8 mouse cellular contexts compared by ENCODE assay signal in the genomic region with DNA sequence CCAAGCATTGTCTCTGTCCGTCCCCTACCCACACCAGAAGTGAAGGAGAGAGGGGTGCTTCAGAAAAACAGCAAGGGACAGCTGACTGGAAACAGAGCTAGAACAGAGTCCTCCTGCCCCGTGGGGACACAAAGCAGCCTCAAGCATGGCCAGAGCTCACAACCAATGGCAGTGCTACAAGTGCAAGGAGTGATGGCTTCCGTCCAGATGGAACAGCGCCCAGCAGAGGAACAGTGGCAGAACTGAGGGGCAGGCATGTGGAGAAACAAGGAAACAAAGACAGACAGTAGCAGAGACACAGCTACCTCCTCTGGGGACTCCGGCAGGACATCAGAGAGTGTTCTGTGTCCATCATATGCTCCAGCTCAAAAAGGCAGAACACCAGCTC. TPM values are rescaled to one million over a fixed set of nuclear protein-coding genes. Genes with fewer than 3 reads are reported as not detected.
DNase-seq lines count a peak whose midpoint lies in the region; ATAC-seq and TF ChIP-seq lines count a peak whose summit lies in the region.

No protein-coding gene starts in this region.

- H3K27me3 ChIP-seq in hindbrain, embryonic 12.5 days = no peaks in the 10 kb centered on the region
- H3K27me3 ChIP-seq in midbrain, postnatal 0 days (ENCODE audit: insufficient read depth, low read length) = no peaks in the 10 kb centered on the region

- no peak for TF ChIP-seq CTCF in midbrain, postnatal 0 days (IDR thresholded peaks at IDR 0.05)

- 0 out of 2 replicates have a peak overlapping the region, but pooled peaks have one; percentile 23 for H3K9ac ChIP-seq in hindbrain, embryonic 12.5 days
- no peak overlapping the region for H3K9ac ChIP-seq in midbrain, postnatal 0 days (replicated peaks; ENCODE audit: low read length, poor library complexity, severe bottlenecking)

- H3K4me3 ChIP-seq in hindbrain, embryonic 12.5 days = no peak overlapping the region
- no peak overlapping the region for H3K4me3 ChIP-seq in midbrain, postnatal 0 days (ENCODE audit: low read depth, low read length)

- peaks cover 35% of the 10 kb centered on the region for H3K4me1 ChIP-seq in hindbrain, embryonic 12.5 days
- peaks cover 3% of the 10 kb centered on the region; the same call in 1 of the 2 replicates for H3K4me1 ChIP-seq in midbrain, postnatal 0 days (ENCODE audit: insufficient read depth, low read length)

- DNase-seq in Muller cell, postnatal 12 days (ENCODE audit: inconsistent ontology term) = peak; percentile 90
- peak; percentile 20 to 28 for DNase-seq in adrenal gland, postnatal 4 days (ENCODE audit: low spot score in 2 of 2)
- DNase-seq in frontal cortex, adult 2 months (ENCODE audit: extremely low spot score in 1 of 2, low spot score in 1 of 2) = peak; percentile 46 to 83
- peak; percentile 64 to 75 for DNase-seq in left cerebral cortex, adult 18-20 months (ENCODE audit: low spot score in 2 of 2)
- DNase-seq in midbrain, postnatal 0 days (ENCODE audit: low spot score) = peak; percentile 94
- DNase-seq in embryo, embryonic 10 days (ENCODE audit: low spot score) = no peak
- no peak for DNase-seq in spleen, adult 12 weeks (ENCODE audit: low spot score)

- no peaks in the 10 kb centered on the region for H3K9me3 ChIP-seq in hindbrain, embryonic 12.5 days (replicated peaks)
- H3K9me3 ChIP-seq in midbrain, postnatal 0 days (ENCODE audit: low read length) = no peaks in the 10 kb centered on the region

- WGBS in hindbrain, embryonic 12.5 days = 72% methylated on average over 5 of the region's 5 CpGs
- 52% methylated on average over 5 of the region's 5 CpGs for WGBS in midbrain, postnatal 0 days

- ATAC-seq in hindbrain, embryonic 12.5 days (ENCODE audit: low FRiP score) = peak; percentile 52; the same call in 1 of the 2 replicates
- peak; percentile 85 for ATAC-seq in midbrain, postnatal 0 days (ENCODE audit: low FRiP score)

- peak overlapping the region; percentile 71 for H3K27ac ChIP-seq in hindbrain, embryonic 12.5 days
- peak overlapping the region; percentile 63 for H3K27ac ChIP-seq in midbrain, postnatal 0 days (ENCODE audit: low read depth, low read length)

- H3K4me2 ChIP-seq in hindbrain, embryonic 12.5 days (replicated peaks) = no peak overlapping the region
- H3K4me2 ChIP-seq in midbrain, postnatal 0 days (ENCODE audit: low read depth, low read length, poor library complexity, severe bottlenecking) = no peak overlapping the region

- no peaks in the 10 kb centered on the region for H3K36me3 ChIP-seq in hindbrain, embryonic 12.5 days
- no peaks in the 10 kb centered on the region for H3K36me3 ChIP-seq in midbrain, postnatal 0 days (ENCODE audit: insufficient read depth, low read length)

RNA-seq across cellular contexts. Expression of a gene that starts 26.1 kb away (rescaled TPM):
- 10 to 100 TPM; 17.8 to 28.5 TPM for total RNA-seq in adrenal gland, postnatal 4 days (2021)
- polyA plus RNA-seq in frontal cortex, adult 2 months (2012; rRNA removed) = 98.1 and 98.7 TPM in 2 replicates
- 37.1 and 42.8 TPM in 2 replicates for polyA plus RNA-seq in hindbrain, embryonic 12.5 days (2016; fragmentation: Nextera tagmentation; extraction: Ambion mirVana)
- 10 to 100 TPM; 97.8 to 98.4 TPM for total RNA-seq in left cerebral cortex, adult 18-20 months (2021)
- 34.7 and 35.7 TPM in 2 replicates for total RNA-seq in midbrain, postnatal 0 days (2014; rRNA removed)
- polyA plus RNA-seq in midbrain, postnatal 0 days (2015; fragmentation: Nextera tagmentation; extraction: Ambion mirVana) = 14.8 and 18.3 TPM in 2 replicates

RNA-seq across cellular contexts. Expression of a gene that starts 46.9 kb away (rescaled TPM):
- total RNA-seq in adrenal gland, postnatal 4 days (2021) = 10 to 100 TPM; 22.7 to 33.3 TPM
- polyA plus RNA-seq in frontal cortex, adult 2 months (2012; rRNA removed) = 39.6 and 41.5 TPM in 2 replicates
- 33.1 and 33.8 TPM in 2 replicates for polyA plus RNA-seq in hindbrain, embryonic 12.5 days (2016; fragmentation: Nextera tagmentation; extraction: Ambion mirVana)
- 10 to 100 TPM; 29.9 to 35.5 TPM for total RNA-seq in left cerebral cortex, adult 18-20 months (2021)
- 38.0 and 41.1 TPM in 2 replicates for total RNA-seq in midbrain, postnatal 0 days (2014; rRNA removed)
- polyA plus RNA-seq in midbrain, postnatal 0 days (2015; fragmentation: Nextera tagmentation; extraction: Ambion mirVana) = 42.3 and 44.4 TPM in 2 replicates

RNA-seq across cellular contexts. Expression of a gene that starts 52.2 kb away (rescaled TPM):
- 10 to 100 TPM; 13.4 to 14.7 TPM for total RNA-seq in adrenal gland, postnatal 4 days (2021)
- polyA plus RNA-seq in frontal cortex, adult 2 months (2012; rRNA removed) = 9.2 and 10.1 TPM in 2 replicates
- 50.4 and 52.9 TPM in 2 replicates for polyA plus RNA-seq in hindbrain, embryonic 12.5 days (2016; fragmentation: Nextera tagmentation; extraction: Ambion mirVana)
- total RNA-seq in left cerebral cortex, adult 18-20 months (2021) = 1 to 10 TPM; 3.2 to 3.9 TPM
- 6.4 and 7.7 TPM in 2 replicates for total RNA-seq in midbrain, postnatal 0 days (2014; rRNA removed)
- polyA plus RNA-seq in midbrain, postnatal 0 days (2015; fragmentation: Nextera tagmentation; extraction: Ambion mirVana) = 9.2 and 10.2 TPM in 2 replicates

RNA-seq across cellular contexts. Expression of a gene that starts 57.6 kb away (rescaled TPM):
- total RNA-seq in adrenal gland, postnatal 4 days (2021) = 10 to 100 TPM; 24.0 to 24.2 TPM
- polyA plus RNA-seq in frontal cortex, adult 2 months (2012; rRNA removed) = 48.5 and 52.9 TPM in 2 replicates
- polyA plus RNA-seq in hindbrain, embryonic 12.5 days (2016; fragmentation: Nextera tagmentation; extraction: Ambion mirVana) = 32.5 and 32.6 TPM in 2 replicates
- total RNA-seq in left cerebral cortex, adult 18-20 months (2021) = 10 to 100 TPM; 50.6 to 51.4 TPM
- total RNA-seq in midbrain, postnatal 0 days (2014; rRNA removed) = 29.7 and 36.8 TPM in 2 replicates
- 14.7 and 20.1 TPM in 2 replicates for polyA plus RNA-seq in midbrain, postnatal 0 days (2015; fragmentation: Nextera tagmentation; extraction: Ambion mirVana)

Comparison
In these comparisons a context has a peak if more than half of its experiments do, and no peak if none do; other contexts are left out.
1. DNase-seq: peak in Muller cell, postnatal 12 days (single experiment), adrenal gland, postnatal 4 days (2 of 2), frontal cortex, adult 2 months (2 of 2), left cerebral cortex, adult 18-20 months (2 of 2) and midbrain, postnatal 0 days (single experiment); none in embryo, embryonic 10 days (single experiment) and spleen, adult 12 weeks (single experiment).